Mouse (Mus musculus) activated CD4-positive, CD25-positive, alpha-beta regulatory T cell (primary cell): Measurements from ENCODE around the gene Krtap19-5. TPM values are rescaled to one million over a fixed set of nuclear protein-coding genes. Genes with fewer than 3 reads are reported as not detected.

Experiments used
- polyA plus RNA-seq, 2 experiments: library from polyadenylated mRNA; unstranded; fragments of 100-300 nt; shearing (Covaris generic); gene quantifications; one replicate each; pipeline ENCODE4 v1.2.1; 2017

Krtap19-5 gene
- not detected for polyA plus RNA-seq

GRCm38 (mm10) chr16:88896357-88896756, at the start of gene Krtap19-5:
Krtap19-5 (minus strand) TSS chr16:88896457.

GRCm38 (mm10) chr16:88932165-88932564, 35.9 kb upstream of the Krtap19-5 start, which contains the start of gene Krtap19-9b:
Krtap19-9b (minus strand) TSS chr16:88932265.

GRCm38 (mm10) chr16:88884989-88885388, 11.3 kb downstream of the Krtap19-5 start, which contains the start of gene Krtap19-4:
Krtap19-4 (minus strand) TSS chr16:88885089.

GRCm38 (mm10) chr16:88877938-88878337, 18.3 kb downstream of the Krtap19-5 start, which contains the start of gene Krtap19-3:
Krtap19-3 (minus strand) TSS chr16:88878038.

GRCm38 (mm10) chr16:88874169-88874568, 22.1 kb downstream of the Krtap19-5 start, which contains the start of gene Krtap19-2:
Krtap19-2 (minus strand) TSS chr16:88874269.

GRCm38 (mm10) chr16:88869311-88869710, 26.9 kb downstream of the Krtap19-5 start, which contains the start of gene Krtap19-1:
Krtap19-1 (minus strand) TSS chr16:88869411.

Other genes with a start within 250 kb of the Krtap19-5 start
- gene Krtap26-1, start 248.7 kb downstream of the Krtap19-5 start, polyA plus RNA-seq: under 1 TPM in 1 of 2 experiments, not detected in 1; 0.18 TPM
- not detected for gene Krtap27-1, start 224.8 kb downstream of the Krtap19-5 start, polyA plus RNA-seq
- under 1 TPM in 1 of 2 experiments, not detected in 1; 0.37 TPM for gene 2310061N02Rik, start 188.5 kb downstream of the Krtap19-5 start, polyA plus RNA-seq
- gene Krtap13-1, start 167.6 kb downstream of the Krtap19-5 start, polyA plus RNA-seq: not detected
- not detected for gene Krtap13, start 144.8 kb downstream of the Krtap19-5 start, polyA plus RNA-seq
- gene 2310034C09Rik, start 137.6 kb downstream of the Krtap19-5 start, polyA plus RNA-seq: under 1 TPM in 1 of 2 experiments, not detected in 1; 0.37 TPM
- not detected for gene 2310057N15Rik, start 122.3 kb downstream of the Krtap19-5 start, polyA plus RNA-seq
- not detected for gene Gm5965, start 118.6 kb downstream of the Krtap19-5 start, polyA plus RNA-seq
- gene Gm20741, start 84.2 kb downstream of the Krtap19-5 start, polyA plus RNA-seq: not detected
- gene Krtap15, start 76.2 kb downstream of the Krtap19-5 start, polyA plus RNA-seq: not detected
- not detected for gene Krtap14, start 70.3 kb downstream of the Krtap19-5 start, polyA plus RNA-seq
- not detected for gene Krtap19-1, start 27.0 kb downstream of the Krtap19-5 start, polyA plus RNA-seq
- gene Krtap19-2, start 22.2 kb downstream of the Krtap19-5 start, polyA plus RNA-seq: not detected
- not detected for gene Krtap19-3, start 18.4 kb downstream of the Krtap19-5 start, polyA plus RNA-seq
- gene Krtap19-4, start 11.4 kb downstream of the Krtap19-5 start, polyA plus RNA-seq: not detected
- gene Krtap19-9b, start 35.8 kb upstream of the Krtap19-5 start, polyA plus RNA-seq: not detected
- gene Krtap16-3, start 66.4 kb upstream of the Krtap19-5 start, polyA plus RNA-seq: not detected
- gene Krtap22-2, start 114.3 kb upstream of the Krtap19-5 start, polyA plus RNA-seq: not detected
- not detected for gene Gm10229, start 118.8 kb upstream of the Krtap19-5 start, polyA plus RNA-seq
- gene Krtap6-1, start 135.2 kb upstream of the Krtap19-5 start, polyA plus RNA-seq: not detected
- gene Gm10228, start 145.0 kb upstream of the Krtap19-5 start, polyA plus RNA-seq: not detected
- gene Krtap6-5, start 151.4 kb upstream of the Krtap19-5 start, polyA plus RNA-seq: not detected
- gene 1110025L11Rik, start 167.5 kb upstream of the Krtap19-5 start, polyA plus RNA-seq: not detected
- not detected for gene Krtap6-3, start 187.6 kb upstream of the Krtap19-5 start, polyA plus RNA-seq
- not detected for gene Gm6358, start 244.4 kb upstream of the Krtap19-5 start, polyA plus RNA-seq